Mouse (Mus musculus): Measurements from ENCODE around the gene Macc1.

Macc1 gene

DNA sequence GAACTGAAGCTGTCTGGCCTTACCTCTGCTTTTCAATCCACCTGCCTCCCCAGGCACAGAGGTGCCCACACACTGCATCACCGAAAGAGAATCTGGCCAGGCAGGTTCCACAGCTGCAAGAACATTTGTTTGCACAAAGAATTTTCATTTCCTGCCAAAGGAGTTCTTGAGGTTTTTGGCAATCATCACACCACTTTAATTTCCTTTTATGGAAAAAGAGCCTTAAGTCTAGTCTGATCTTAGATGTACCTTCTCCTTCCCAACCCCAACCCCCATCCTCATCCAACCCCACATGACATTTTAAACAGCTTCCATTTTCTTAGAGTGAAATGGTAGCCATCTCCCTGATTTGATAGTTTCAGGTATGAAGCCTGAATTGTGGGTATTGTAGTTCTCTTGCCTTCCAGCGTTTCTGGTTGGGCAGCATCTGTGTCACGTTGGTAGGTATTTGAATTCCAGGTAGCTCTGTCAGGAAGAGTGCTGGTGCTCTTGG is 76.2 kb downstream of the Macc1 start:
- no peak for DNase-seq

DNA sequence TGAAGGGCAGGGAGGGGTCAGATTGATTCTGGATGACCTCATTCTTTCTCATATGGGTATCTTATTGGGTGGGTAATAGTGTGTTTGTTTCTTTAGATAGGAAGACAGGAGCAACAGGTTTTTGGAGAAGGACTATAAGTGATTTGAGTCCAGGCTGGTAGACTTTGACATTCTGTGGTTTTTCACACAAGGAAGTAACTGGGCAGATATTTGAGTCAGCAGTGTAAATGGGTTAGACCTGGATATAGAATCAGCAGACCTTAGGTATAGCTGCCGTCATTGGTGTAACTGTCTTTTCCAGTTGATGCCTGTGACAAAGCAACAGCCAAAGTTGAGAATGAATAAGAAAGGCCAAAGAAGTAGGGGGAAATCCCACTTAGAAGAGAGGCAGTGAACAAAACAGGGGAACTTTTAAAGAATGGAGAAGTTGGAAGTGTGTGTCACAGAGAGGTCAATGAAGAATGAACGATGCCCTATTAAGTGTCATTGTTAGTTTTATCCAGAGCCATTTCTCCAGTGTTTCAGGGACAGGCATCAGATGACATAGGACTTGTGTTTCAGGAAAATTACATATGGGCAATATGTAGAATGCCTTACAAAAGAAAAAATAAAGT is 84.1 kb downstream of the Macc1 start:
- no peak for DNase-seq

DNA sequence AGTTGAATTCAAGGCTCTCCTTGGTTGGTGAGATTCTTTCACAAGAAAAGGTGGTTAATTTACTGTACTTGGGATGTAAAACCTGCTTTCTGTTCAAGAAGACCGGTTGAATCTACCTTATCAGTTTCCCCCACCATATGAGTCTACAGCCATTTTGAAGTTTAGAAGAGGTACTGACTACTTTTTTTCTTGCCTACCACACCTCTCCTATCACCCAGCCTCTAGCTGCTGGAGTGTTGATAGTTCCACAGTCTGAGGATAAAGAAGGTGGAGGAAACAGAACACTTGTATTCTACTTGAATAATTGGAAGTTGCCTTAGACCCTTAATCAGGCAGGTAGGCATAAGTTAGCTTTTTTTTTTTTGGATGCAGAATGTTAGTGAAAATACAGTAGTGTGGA is 88.2 kb downstream of the Macc1 start:
- DNase-seq: no peak

DNA sequence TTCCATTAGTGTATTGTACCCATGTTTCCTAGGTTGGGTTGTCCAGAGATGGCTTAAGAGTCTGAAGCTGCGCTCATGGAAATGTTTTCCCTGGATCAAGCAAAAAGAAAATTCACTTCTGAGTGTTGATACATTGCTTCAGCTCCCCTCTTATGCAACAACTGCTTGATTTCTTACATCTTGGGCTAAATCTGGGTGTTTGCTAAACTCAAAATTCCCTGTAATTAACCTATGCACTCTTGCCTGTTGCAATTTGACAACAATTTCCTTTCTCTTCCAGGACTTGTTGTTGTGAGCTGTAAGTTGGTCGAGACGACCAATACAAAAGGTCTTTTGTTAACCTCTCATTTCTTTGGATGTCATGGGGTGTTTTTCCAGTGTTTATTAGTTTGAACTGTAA is 88.7 kb downstream of the Macc1 start:
- DNase-seq: no peak

DNA sequence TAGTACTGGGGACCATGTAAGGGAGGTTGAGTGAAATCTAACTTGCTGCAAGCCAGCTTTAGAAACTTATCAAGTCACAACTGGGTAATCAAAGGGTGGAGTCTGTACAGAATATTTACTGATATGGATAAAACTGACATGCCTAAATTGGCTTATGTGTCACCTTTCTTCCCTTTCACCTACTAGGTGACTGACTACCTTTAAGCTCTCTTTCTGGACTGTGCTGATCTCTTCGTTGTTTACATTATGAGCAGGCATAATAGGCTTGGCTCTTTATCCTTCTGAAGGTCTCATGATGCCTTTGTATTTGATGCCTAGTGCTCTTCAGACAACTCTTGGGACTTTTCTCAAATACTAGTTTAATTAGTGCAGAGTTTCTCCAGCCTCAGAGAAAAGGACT is 90.7 kb downstream of the Macc1 start:
- DNase-seq: no peak

DNA sequence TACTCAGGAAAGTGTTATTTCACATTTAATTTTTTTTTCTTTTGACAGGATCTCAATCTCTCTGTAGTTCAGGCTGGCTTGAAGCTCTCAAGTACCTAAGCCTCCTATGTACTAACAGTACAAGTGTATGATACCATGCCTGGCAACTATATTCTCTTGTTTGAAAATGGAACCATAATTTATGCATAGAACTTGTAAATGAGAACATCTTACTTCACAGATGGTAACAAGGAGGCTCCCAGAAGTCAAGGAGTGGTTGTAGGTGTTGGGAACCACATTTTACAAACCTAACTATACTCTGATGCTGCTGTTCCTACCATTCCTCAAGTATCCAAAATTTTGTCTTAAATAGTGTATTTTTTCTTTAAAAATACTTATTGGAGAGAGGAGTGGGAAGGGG is 96.5 kb downstream of the Macc1 start:
- no peak for DNase-seq

DNA sequence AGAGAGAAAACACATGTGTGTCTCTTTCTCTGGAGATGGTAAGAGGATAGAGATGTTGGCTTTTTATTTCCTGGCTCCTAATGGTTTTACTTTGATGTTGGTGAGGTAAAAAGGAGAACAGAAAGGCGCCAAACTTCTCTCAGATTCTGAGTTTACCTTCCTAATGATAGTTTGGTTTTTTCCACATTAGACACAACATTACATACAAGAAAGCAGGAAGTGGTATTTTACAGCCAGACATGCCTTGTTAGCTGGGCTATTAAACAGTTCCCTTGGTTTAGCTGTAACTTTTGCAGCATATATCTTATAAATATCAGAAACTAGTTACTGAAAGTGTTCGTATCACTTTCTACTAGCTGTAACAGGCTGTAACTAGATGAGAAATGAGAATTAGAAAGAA is 96.9 kb downstream of the Macc1 start:
- DNase-seq: no peak

DNA sequence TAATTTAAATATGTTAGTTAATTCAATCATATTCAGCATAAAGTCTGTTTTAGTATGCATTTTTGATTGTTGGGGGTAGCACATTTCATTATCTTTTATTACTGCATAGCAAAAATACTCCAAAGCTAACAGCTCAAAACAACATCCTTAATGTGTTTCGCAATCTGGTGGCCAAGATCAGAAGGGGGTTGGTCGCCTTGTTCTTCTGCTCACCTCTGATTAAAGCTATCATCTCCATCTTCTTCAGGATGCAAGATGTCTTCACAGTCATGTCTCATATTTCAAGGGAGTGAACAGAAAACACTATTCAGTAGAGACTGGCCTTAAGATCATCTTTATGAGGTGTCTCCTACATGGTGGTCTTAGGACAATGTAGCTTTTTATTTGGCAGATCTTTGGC is 97.9 kb downstream of the Macc1 start:
- no peak for DNase-seq

DNA sequence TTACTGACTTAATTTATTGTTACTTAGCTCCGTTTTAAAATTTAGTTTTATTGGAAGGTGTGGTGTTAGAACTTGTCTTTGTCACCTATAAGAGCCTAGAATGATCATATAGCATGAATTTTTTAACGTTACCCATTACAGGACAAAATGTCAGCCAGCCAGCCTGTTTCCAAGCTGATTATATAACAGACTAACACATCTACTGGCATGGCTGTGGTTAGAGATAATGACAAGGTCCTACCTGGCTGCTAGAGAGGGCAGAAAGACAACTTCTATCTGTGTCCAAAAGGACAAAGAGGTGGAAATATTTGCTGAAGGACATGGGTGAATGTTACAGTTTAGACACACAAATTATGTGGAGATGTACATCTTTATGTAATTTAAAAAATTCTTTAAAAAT is 101.8 kb downstream of the Macc1 start:
- no peak for DNase-seq

DNA sequence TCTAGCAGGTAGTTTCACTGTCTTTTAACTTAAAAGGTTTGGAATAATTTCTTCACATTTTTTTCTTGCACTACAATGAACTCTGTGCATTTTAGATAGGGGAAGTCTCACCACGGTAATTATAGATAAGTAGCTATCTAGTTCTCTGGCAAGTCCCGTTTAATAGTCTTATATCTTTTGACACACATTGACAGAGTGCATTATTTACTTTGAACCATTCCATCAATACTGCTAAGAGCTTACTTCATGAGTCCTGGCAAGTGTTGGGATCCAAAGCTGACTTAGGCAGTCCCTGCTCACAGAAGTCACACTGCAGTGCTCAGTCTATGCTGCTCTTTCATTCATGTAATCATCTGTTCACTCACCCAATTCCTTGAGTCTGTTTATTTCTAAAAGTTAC is 111.7 kb downstream of the Macc1 start:
- no peak for DNase-seq

DNA sequence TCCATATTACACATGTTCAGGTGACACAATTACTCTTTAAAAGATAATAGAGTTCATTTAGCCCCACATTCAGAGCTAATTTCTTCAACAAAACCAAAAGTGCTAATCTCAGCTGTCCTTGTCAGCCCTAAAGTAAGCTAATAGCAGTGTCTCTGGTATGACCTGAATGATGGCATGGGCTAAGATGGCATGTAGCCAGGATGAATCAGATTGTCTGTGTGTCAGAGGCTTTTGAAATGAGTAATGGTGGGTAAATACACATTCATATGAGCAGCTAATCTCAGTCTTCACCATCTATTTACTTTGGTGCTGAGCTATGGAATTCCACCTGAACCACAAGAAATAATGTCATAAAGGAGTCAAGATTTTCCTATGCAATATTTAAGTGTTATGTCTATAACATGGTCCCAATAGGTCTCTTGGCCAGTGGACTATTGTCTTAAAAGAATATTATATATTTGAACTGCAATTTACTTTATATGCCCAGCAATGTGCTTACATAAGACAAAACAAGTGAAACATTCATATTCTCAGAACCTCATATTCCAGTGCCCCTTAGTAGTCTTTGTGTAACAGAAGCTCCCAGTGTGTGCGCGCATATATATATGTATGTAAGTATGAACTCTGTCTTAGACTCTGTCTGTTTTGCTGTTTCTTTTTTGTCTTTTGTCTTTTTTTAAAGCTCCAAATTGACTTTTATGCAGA is 112.3 kb downstream of the Macc1 start:
- DNase-seq: no peak

DNA sequence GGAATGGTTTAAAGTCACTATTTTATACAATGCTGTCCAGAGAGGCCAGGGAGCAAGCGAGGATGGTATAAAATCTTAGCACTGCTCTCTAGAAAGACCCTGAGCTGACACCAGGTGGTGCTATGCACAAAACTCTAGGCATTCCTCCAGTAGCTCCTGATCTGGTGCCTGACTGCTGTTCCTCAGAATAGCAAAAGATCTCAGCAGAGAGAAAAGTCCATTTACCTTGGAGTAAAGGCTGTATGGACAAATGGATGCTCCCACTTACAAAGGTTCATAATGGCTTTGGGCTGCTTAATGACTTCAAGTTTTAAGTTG is 112.8 kb downstream of the Macc1 start:
- peak; percentile 66 to 69 for DNase-seq

DNA sequence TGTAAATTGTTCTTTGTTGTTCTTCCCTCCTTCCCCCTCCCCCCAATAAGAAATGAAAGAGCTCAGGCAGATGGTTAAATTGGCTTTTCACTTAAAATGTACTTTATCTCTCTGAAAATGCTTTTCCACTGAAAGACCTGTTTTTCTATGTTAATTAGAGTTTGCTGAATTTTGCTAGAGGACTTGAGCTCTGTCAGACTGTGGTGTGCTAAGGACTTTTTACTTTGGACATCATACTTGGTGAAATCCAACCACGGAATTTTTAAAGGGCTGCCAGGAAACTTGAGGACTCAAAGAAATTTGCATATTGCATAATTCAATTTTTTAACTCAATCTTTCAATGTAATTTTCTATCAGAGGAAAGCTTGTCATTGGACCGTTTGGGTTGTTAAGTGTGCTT is 126.7 kb downstream of the Macc1 start:
- no peak for DNase-seq

DNA sequence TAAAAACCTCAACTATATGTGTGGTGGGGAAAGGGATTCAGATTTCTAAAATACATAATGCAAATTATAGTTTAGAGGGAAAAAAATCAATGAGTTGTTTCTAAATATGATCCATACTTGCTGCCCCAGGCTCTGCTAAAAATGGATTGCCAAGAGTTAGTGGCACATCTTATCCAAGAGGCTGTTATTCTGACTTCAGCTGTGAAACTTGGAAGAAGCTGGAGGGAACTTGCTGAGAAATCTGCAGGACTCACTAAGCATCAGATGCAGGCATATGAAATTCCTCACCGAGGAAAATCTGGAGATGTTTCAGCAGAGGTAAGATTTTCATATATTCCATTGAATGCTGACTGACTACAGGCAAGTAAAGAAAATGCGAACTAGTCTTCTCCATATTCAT is 136.0 kb downstream of the Macc1 start:
- no peak for DNase-seq

DNA sequence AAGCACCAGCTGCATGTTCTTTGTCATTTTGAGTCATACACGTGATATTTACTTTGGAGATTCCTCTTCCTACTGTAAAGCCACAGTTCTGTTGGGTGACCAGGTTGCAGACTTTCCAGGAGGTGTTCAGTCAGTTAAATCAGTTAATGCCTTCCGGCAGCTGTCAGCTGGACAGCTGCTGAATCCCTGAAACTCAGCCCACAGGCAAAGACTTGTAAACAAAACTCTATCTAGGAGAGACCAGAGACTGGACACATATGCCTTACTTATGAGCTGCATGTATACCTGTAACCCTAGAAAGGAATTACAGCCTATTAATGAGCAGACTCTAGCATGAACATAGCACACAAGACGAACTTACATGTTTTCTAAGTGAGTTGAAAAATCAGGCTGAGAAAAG is 137.2 kb downstream of the Macc1 start:
- no peak for DNase-seq

DNA sequence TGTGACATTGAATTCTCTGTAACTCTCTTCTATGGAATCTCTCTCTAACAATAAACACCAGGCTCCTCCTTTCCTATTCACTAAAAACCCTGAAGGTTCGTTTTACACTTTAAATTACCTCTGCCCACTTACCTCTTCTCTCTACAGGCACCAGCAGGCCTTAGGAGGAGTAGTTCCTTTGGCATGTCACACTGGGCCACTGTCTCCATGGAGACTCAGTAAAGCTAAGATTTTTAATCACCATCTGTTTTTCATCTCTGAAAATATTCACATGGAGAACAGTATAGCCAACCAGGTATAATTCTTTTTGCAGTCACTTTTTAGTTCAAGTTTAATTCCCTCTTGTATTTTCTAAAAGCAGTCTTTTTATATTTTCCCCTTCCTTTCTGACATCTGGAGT is 140.0 kb downstream of the Macc1 start:
- DNase-seq: no peak

DNA sequence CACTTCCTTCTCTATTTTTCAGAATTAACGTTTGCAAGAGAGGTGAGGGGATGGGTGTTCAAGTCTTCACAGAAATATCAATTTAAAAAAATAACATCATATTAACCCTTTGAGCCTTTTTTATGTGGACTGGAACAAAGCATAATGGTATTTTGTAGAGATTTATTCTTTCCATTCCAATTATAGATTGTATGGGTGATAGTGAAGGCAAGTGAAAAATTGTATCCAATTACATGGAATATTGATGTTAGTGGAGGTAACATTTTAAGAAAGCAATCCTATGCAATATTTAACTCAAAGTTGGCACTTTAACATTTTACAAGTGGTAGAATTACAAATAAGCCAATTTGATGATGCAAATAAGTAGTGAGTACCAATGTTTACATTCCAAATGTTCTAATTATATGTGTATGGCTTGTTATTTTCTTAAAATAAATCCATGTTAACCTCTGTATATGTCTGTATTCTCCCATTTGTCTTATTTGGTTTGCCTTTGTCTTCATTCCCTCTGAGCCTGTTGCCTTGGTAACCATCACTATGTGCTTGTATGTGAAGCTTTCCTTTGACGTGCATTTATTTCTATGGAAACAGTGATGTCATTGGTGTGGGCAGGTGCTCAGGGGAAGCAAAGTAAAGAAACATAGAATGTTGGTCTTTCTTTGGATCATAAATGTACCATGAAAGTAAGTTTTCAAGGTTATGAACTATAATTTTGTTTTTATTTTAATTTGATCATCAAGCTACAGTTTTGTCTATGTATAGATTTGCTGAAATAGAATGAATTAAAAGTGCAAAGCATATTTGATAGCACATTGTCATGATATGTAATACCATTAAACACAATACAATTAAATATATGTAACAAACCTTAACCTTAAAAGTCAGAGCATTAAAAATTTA is 150.2 kb downstream of the Macc1 start:
- DNase-seq: no peak

DNA sequence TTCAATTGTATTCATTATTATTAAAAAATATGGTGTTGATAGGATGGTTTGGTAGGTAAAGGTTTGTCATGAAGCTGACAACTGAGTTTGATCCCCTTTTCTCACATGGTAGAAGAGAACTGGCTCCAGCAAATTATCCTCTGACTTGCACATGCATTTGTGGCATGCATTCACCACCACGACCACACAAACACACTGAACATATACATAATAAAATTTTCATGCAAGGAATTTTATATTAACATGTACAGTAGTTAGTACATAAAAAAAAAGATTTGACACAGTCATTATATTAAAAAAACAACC is 150.8 kb downstream of the Macc1 start:
- DNase-seq: no peak

DNA sequence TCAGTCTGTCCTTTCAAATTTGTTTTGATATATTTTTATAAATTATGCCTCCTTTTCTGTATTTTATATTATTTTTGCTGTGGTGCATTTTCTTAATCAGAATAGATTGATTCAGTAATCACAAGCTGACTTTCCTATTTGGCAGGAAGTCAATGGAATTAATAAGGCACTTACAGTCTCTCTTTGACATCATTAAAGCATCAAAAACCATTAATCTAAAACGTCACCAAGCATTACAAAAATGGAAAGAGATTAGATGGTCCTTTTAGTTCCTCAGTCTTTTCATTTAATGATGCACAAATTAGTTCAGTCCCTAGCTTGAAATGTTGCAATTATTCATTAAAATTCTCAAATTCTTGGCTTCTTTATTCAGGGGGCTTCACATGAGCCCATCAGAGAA is 153.6 kb downstream of the Macc1 start:
- no peak for DNase-seq

DNA sequence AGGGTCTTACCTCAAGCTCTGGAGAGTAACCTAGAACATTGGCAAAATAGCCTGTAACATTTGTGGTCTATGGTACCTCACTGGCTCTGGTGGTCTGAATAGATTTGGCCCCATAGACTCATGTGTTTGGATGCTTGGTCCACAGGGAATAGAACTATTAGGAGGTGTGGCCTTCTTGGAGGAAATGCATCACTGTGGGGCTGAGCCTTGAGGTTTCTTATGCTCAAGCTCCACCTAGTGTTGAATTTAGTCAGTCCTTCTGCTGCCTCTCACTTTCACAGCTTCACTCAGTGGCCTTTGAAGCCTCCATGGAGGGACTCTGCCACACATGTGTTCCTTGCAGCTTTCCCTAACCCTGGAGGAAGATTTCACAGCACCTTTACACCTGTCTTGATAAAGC is 156.2 kb downstream of the Macc1 start:
- peak in 1 of 2 experiments; percentile 3 for DNase-seq

DNA sequence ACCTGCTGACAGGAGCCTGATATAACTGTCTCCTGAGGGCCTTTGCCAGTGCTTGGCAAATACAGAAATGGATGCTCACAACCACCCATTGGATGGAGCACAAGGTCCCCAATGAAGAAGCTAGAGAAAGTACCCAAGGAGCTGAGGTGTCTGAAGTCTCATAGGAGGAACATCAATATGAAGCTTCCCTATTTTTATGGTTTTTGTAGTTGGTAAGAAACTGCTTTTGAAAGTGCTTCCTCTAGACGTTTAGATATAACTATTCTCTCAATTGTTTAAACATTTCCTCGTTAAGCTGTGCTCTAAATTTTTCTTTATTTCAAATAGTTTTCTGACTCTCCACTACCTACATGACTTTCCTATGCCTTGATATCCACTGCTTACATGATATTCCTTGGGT is 169.2 kb downstream of the Macc1 start:
- no peak for DNase-seq

DNA sequence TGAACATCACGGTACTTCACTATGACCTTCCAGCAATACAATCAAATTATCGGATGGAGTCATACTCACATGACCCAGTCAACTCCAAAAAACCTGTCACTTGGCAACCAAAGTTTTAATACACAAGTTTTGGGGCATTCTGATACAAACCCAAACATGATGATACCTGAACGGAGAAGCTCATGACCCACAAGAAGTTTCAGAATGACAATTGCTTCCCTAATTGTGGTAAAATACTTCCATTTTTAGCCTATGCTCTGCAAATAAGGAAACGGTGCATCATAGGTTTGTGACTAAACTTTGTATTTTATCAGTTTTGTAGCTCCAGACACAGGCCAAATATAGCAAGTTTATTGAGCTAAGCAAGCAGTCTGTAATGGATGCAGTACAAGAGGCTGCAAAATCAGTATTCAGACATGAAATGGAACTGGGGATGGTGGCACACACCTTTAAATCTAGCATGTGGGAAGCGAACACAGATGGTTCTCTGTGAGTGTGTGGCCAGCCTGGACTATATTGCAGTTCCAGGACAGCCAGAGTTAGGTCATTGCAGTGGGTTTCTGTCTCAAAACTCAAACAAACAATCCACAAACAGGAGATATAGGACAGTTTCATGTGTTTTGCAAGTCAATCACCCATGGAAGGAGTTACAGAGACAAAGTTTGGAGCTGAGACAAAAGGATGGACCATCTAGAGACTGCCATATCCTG is 170.0 kb downstream of the Macc1 start:
- DNase-seq: no peak

DNA sequence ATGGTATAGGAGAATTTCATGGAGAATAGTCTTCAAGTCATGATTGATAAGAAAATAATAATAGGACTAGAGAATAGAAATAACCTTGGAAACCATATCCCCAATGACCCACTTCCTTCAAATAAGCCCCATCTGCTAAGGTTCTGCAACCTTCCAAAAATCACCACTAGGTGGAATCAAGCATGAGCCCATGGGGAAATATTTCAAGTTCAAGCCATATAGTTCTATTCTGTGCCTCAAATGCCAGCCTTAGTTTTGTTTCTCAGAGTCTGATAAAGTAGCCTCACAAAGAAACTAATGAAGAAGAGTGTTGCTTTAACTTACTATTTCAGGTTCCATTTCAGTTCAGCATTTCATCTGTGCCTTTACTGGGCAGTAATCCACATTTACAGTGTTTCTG is 197.1 kb downstream of the Macc1 start:
- DNase-seq: no peak
